Mouse (Mus musculus) MEL (cell line): ENCODE measurements at regions not wholly inside any gene's neighbourhood (a gene's known extent, or its start where the extent isn't known, plus 50 kb on each side); places are given as distances from the start of the nearest gene placed in this dataset.

ENCODE experiments used
- CTCF ChIP-seq, 3 experiments: IDR thresholded peaks in 2 of 3; conservative IDR thresholded peaks in 1 of 3; 2 replicates each; pipeline ENCODE4 v1.5.1; 2011 to 2012; ENCODE audit warnings: low read length in 3 of 3, low read depth in 2 of 3, mild to moderate bottlenecking in 2 of 3, improper control_type of control experiment in 1 of 3, inconsistent platforms in 1 of 3, mixed read lengths in 1 of 3, moderate library complexity in 1 of 3; ENCODE audit not compliant: control insufficient read depth in 1 of 3, insufficient read depth in 1 of 3, poor library complexity in 1 of 3, severe bottlenecking in 1 of 3
- EP300 ChIP-seq, 2 experiments: IDR thresholded peaks; 2 replicates each; pipeline ENCODE4 v1.6.1; 2011; ENCODE audit warnings: improper control_type of control experiment in 2 of 2, low read length in 2 of 2, low read depth in 1 of 2, mild to moderate bottlenecking in 1 of 2
- MAFK ChIP-seq: IDR thresholded peaks from 2 replicates; pipeline ENCODE4 v1.6.1; 2011; ENCODE audit warnings: low read depth, mild to moderate bottlenecking, low read length, improper control_type of control experiment, borderline replicate concordance
- MEF2A ChIP-seq: IDR thresholded peaks from 2 replicates; pipeline ENCODE4 v1.6.1; 2014; ENCODE audit warnings: low read depth, mild to moderate bottlenecking, inconsistent platforms, low read length, improper control_type of control experiment; ENCODE audit not compliant: poor library complexity, insufficient replicate concordance, severe bottlenecking; ENCODE audit errors: extremely low read depth
- NELFE ChIP-seq: IDR thresholded peaks from 2 replicates; pipeline ENCODE4 v1.6.1; 2011; ENCODE audit warnings: low read depth, low read length, improper control_type of control experiment
- POLR2A ChIP-seq, 2 experiments: IDR thresholded peaks; 2 replicates each; pipeline ENCODE4 v1.6.1; 2011 to 2012; ENCODE audit warnings: low read length in 2 of 2, mild to moderate bottlenecking in 2 of 2, control low read depth in 1 of 2, improper control_type of control experiment in 1 of 2, low read depth in 1 of 2, moderate library complexity in 1 of 2; ENCODE audit not compliant: control insufficient read depth in 1 of 2, insufficient read depth in 1 of 2, poor library complexity in 1 of 2
- POLR2AphosphoS2 ChIP-seq: IDR thresholded peaks from 2 replicates; pipeline ENCODE4 v1.6.1; 2011; ENCODE audit warnings: low read length, improper control_type of control experiment
- ZKSCAN1 ChIP-seq: IDR thresholded peaks from 2 replicates; pipeline ENCODE4 v1.6.1; 2012; ENCODE audit warnings: low read depth, mild to moderate bottlenecking, inconsistent platforms, low read length, improper control_type of control experiment, moderate library complexity

- TF ChIP-seq CTCF (IDR thresholded peaks at IDR 0.05 in 2 of 3, conservative IDR thresholded peaks at IDR 0.05 in 1 of 3; ENCODE audit: control insufficient read depth in 1 of 3, insufficient read depth in 1 of 3, low read depth in 2 of 3, low read length in 3 of 3, poor library complexity in 1 of 3, severe bottlenecking in 1 of 3) (no peak), POLR2A (IDR thresholded peaks at IDR 0.05; ENCODE audit: control insufficient read depth in 1 of 2, insufficient read depth in 1 of 2, low read depth in 1 of 2, low read length in 2 of 2, poor library complexity in 1 of 2) (no peak), NELFE (no peak), EP300 (IDR thresholded peaks at IDR 0.05; ENCODE audit: low read depth in 1 of 2, low read length in 2 of 2) (no peak), MEF2A (no peak), ZKSCAN1 (no peak), POLR2AphosphoS2 (no peak), MAFK (no peak)
Measured at GRCm38 (mm10) chr10:55641332-55641731, 465.4 kb upstream of the Msl3l2 start.
